Mouse (Mus musculus) liver, postnatal 0 days (tissue): Measurements from ENCODE around the gene Btnl10. TPM values are rescaled to one million over a fixed set of nuclear protein-coding genes. Genes with fewer than 3 reads are reported as not detected.

ENCODE experiments used
- ATAC-seq: fragments of 200-750 bp; cut with Nextera tagmentation; 2 replicates; pipeline ENCODE4 v1.8.0; 2017; ENCODE audit warnings: mild to moderate bottlenecking, moderate library complexity
- DNase-seq: peaks from one replicate; pipeline ENCODE4 v3.0.0-alpha.2; 2016
- H3K27ac ChIP-seq: fragments of 300-500 bp; sonication (generic); 2 replicates; pipeline ENCODE4 v1.5.1; 2014; ENCODE audit warnings: antibody characterized with exemption, moderate library complexity, mild to moderate bottlenecking, low read depth
- H3K27me3 ChIP-seq: fragments of 300-500 bp; sonication (generic); 2 replicates; pipeline ENCODE4 v1.6.1; 2014; ENCODE audit warnings: low read length, control low read depth, mixed read lengths; ENCODE audit not compliant: insufficient read depth
- H3K36me3 ChIP-seq: fragments of 300-500 bp; sonication (generic); replicated peaks from 2 replicates; pipeline ENCODE4 v1.6.1; 2014; ENCODE audit warnings: mild to moderate bottlenecking, control low read depth, low read length, moderate library complexity, mixed read lengths; ENCODE audit not compliant: insufficient read depth
- H3K4me1 ChIP-seq: fragments of 300-500 bp; sonication (generic); 2 replicates; pipeline ENCODE4 v1.6.1; 2014; ENCODE audit warnings: antibody characterized with exemption, mild to moderate bottlenecking, control low read depth; ENCODE audit not compliant: insufficient read depth
- H3K4me2 ChIP-seq: fragments of 300-500 bp; sonication (generic); 2 replicates; pipeline ENCODE4 v1.6.1; 2014; ENCODE audit warnings: low read depth, mild to moderate bottlenecking, low read length, moderate library complexity, mixed read lengths
- H3K4me3 ChIP-seq: fragments of 300-500 bp; sonication (generic); 2 replicates; pipeline ENCODE4 v1.5.1; 2014; ENCODE audit warnings: low read depth, low read length
- H3K9ac ChIP-seq: fragments of 300-500 bp; sonication (generic); replicated peaks from 2 replicates; pipeline ENCODE4 v1.6.1; 2014; ENCODE audit warnings: mild to moderate bottlenecking, moderate library complexity
- H3K9me3 ChIP-seq: fragments of 300-500 bp; sonication (generic); 2 replicates; pipeline ENCODE4 v1.6.1; 2016; ENCODE audit warnings: mild to moderate bottlenecking, control low read depth, low read length, mixed read lengths
- CTCF ChIP-seq: sonication (generic); IDR thresholded peaks from 2 replicates; pipeline ENCODE4 v1.5.1; 2016; ENCODE audit warnings: antibody characterized with exemption, low read depth
- EP300 ChIP-seq: IDR thresholded peaks from 2 replicates; pipeline ENCODE4 v1.6.1; 2016; ENCODE audit warnings: antibody characterized with exemption, low read depth, mild to moderate bottlenecking
- WGBS: fragments of 180-500 bp; shearing (Covaris S2); extraction: QIAGEN DNeasy Blood & Tissue Kit; methylation state at CpG from one replicate; pipeline ENCODE4 v1.1.7; 2014; ENCODE audit not compliant: insufficient replicate concordance; 5-methylcytosine and 5-hydroxymethylcytosine counted together
- polyA plus RNA-seq: library from polyadenylated mRNA; unstranded; fragments of >200 nt; fragmentation: Nextera tagmentation; extraction: Ambion mirVana; gene quantifications from 2 replicates; pipeline ENCODE4 v1.2.1, GENCODE M21; 2015

Gene Btnl10
- 7.9 and 9.9 TPM in 2 replicates for polyA plus RNA-seq

- WGBS, result 51% methylated on average over 12 of the region's 12 CpGs
- peak within 1 kb of the TSS; percentile 62 for H3K4me3 ChIP-seq
- H3K9me3 ChIP-seq, result no peaks in the 10 kb centered on the region
- H3K4me2 ChIP-seq, result peak within 1 kb of the TSS; percentile 68
- H3K36me3 ChIP-seq, result peaks cover 14% of the 10 kb centered on the region
- TF ChIP-seq EP300, result peak; percentile 94
- 0 out of 2 replicates have a peak, but pooled peaks have one; percentile 3 for TF ChIP-seq CTCF
- peaks cover 22% of the 10 kb centered on the region for H3K4me1 ChIP-seq
- peak; percentile 60 for DNase-seq
- ATAC-seq, result peak; percentile 83
- H3K27me3 ChIP-seq, result no peaks in the 10 kb centered on the region
- peak within 1 kb of the TSS; percentile 72 for H3K9ac ChIP-seq
- H3K27ac ChIP-seq, result peak within 1 kb of the TSS; percentile 92
Measured at GRCm38 (mm10) chr11:58917745-58918366, at the start of gene Btnl10. Gene Btnl10, plus strand, starts transcription at chr11:58917908.

GRCm38 (mm10) chr11:58867954-58868330, 49.8 kb upstream of the Btnl10 start:
- Histone ChIP-seq H3K4me1 (peaks cover 8% of the 10 kb centered on the region), H3K9ac (peak overlapping the region; percentile 77; the same call in 1 of the 2 replicates), H3K27me3 (no peaks in the 10 kb centered on the region), H3K4me3 (peak overlapping the region; percentile 87), H3K36me3 (0 out of 2 replicates have a peak, but pooled peaks cover 7% of the 10 kb centered on the region), H3K9me3 (no peaks in the 10 kb centered on the region), H3K27ac (no peak overlapping the region; the same call in 1 of the 2 replicates), H3K4me2 (peak overlapping the region; percentile 93)
- no peak for DNase-seq
- no peak for TF ChIP-seq CTCF
- no peak for TF ChIP-seq EP300
- ATAC-seq, result no peak
- WGBS, result 71% methylated on average over 6 of the region's 6 CpGs

GRCm38 (mm10) chr11:58870961-58871360, 46.7 kb upstream of the Btnl10 start:
- 0 out of 2 replicates have a peak, but pooled peaks cover 7% of the 10 kb centered on the region for H3K36me3 ChIP-seq
- DNase-seq (no peak), ATAC-seq (no peak)
- 82% methylated on average over 4 of the region's 4 CpGs for whole genome bisulfite sequencing
- H3K27ac ChIP-seq, result no peak overlapping the region
- H3K4me2 ChIP-seq, result no peak overlapping the region
- no peak overlapping the region for H3K4me3 ChIP-seq
- no peak overlapping the region for H3K9ac ChIP-seq
- peaks cover 8% of the 10 kb centered on the region for H3K4me1 ChIP-seq
- no peak for TF ChIP-seq EP300
- TF ChIP-seq CTCF, result no peak
- no peaks in the 10 kb centered on the region for H3K9me3 ChIP-seq
- H3K27me3 ChIP-seq, result no peaks in the 10 kb centered on the region

- ATAC-seq (no peak), DNase-seq (no peak)
- H3K9me3 ChIP-seq, result no peaks in the 10 kb centered on the region
- TF ChIP-seq CTCF (no peak), EP300 (no peak)
- peaks cover 9% of the 10 kb centered on the region; the same call in 1 of the 2 replicates for H3K36me3 ChIP-seq
- no peak overlapping the region for H3K4me3 ChIP-seq
- no peaks in the 10 kb centered on the region for H3K4me1 ChIP-seq
- H3K27ac ChIP-seq, result no peak overlapping the region
- H3K4me2 ChIP-seq, result no peak overlapping the region
- 75% methylated on average over 8 of the region's 8 CpGs for WGBS
- no peak overlapping the region for H3K9ac ChIP-seq
- no peaks in the 10 kb centered on the region for H3K27me3 ChIP-seq
Measured at GRCm38 (mm10) chr11:58883756-58884155, 34.0 kb upstream of the Btnl10 start.

GRCm38 (mm10) chr11:58890511-58890910, 27.2 kb upstream of the Btnl10 start:
- ATAC-seq (no peak), DNase-seq (no peak)
- H3K27me3 ChIP-seq, result no peaks in the 10 kb centered on the region
- WGBS, result 89% methylated on average over 10 of the region's 10 CpGs
- H3K4me3 ChIP-seq, result no peak overlapping the region
- TF ChIP-seq CTCF (no peak), EP300 (no peak)
- H3K9ac ChIP-seq, result no peak overlapping the region
- H3K4me1 ChIP-seq, result no peaks in the 10 kb centered on the region
- H3K36me3 ChIP-seq, result peaks cover 54% of the 10 kb centered on the region
- H3K9me3 ChIP-seq, result no peaks in the 10 kb centered on the region
- H3K27ac ChIP-seq, result no peak overlapping the region
- no peak overlapping the region for H3K4me2 ChIP-seq

- Histone ChIP-seq H3K9me3 (no peaks in the 10 kb centered on the region), H3K4me3 (no peak overlapping the region), H3K27me3 (no peaks in the 10 kb centered on the region), H3K4me1 (no peaks in the 10 kb centered on the region; the same call in 1 of the 2 replicates), H3K36me3 (peaks cover 79% of the 10 kb centered on the region), H3K27ac (no peak overlapping the region), H3K9ac (no peak overlapping the region), H3K4me2 (no peak overlapping the region)
- no peak for DNase-seq
- WGBS, result 93% methylated on average over 6 of the region's 6 CpGs
- TF ChIP-seq CTCF (no peak), EP300 (no peak)
- ATAC-seq, result no peak
Measured at GRCm38 (mm10) chr11:58894456-58894855, 23.3 kb upstream of the Btnl10 start.
